Mouse (Mus musculus) induced T-regulatory cell, adult 2 months (primary cell): Measurements from ENCODE around the gene Gm13283.
"Not testable (repeated sequence)": the region's sequence is repeated elsewhere in the genome, so short reads cannot be mapped to it uniquely, and the experiment has no call there.

Source experiments
- DNase-seq: peaks from one replicate; pipeline ENCODE4 v3.0.0-alpha.2; 2012; ENCODE audit warnings: low read depth

Gm13283 gene

GRCm38 (mm10) chr4:88759610-88760268 is at the start of gene Gm13283:
Gene Gm13283 (plus strand): TSS chr4:88760119.
- DNase-seq = not testable (repeated sequence)

- DNase-seq = no peak
Measured at GRCm38 (mm10) chr4:88714281-88714680, 45.6 kb upstream of the Gm13283 start.

GRCm38 (mm10) chr4:88715059-88715458 is 44.9 kb upstream of the Gm13283 start:
- DNase-seq = no peak

- no peak for DNase-seq
Measured at GRCm38 (mm10) chr4:88718715-88719114, 41.2 kb upstream of the Gm13283 start.

DNA sequence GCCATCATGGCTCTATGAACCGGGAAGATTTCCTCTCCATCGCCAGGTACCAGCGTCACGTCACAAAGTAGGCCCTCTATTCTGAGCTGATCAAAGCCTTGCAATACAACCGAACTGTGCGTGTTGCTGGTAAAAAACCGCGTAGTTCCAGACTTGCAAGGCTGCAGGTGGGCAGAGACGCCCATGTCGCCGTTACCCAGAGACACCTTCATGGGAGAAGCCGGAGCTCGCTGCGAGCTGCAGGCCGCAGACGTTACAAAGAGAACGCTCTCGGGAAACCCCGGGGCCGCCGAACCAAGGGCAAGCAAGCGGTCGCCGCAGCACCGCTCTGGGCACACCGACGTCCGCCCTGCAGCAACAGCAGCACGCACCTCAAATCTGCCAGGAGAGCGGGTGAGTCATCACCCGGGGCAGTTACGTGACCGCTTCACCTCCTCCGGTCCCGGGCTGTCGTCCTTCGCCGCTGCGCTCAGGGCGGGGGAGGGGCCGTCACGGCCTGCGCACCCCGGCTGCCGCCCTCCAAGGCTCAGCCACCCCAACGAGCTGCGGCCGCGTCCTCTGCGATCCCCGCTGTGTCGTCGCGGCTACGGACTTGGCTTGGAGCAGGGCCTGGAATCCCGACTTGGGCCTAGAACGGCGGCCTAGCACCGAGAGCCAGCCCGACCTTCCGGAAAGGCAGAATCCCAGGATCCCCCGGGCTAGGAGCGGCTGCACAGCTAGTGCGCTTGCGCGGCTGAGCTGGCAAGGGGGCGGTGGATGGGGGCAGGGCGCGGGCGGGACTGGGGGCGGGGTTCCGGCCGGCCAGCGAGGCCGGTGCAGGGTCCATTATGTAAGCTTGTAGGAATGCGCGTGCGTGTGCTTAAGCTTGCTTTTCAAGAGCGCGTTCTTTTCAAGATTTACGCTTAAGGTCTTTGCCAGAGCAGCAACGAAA is 37.9 kb upstream of the Gm13283 start, which contains the start of the genes Gm26566 and Klhl9:
Gm26566 (plus strand) TSS at position 15 of the 931 bp plus-strand sequence.
Klhl9 (minus strand) TSS at position 675 of the 931 bp plus-strand sequence.
- DNase-seq = peak; percentile 90

- DNase-seq = no peak
Measured at GRCm38 (mm10) chr4:88723497-88724090, 36.3 kb upstream of the Gm13283 start.

GRCm38 (mm10) chr4:88726727-88727126 is 33.2 kb upstream of the Gm13283 start:
- no peak for DNase-seq

GRCm38 (mm10) chr4:88727324-88727723 is 32.6 kb upstream of the Gm13283 start:
- DNase-seq = peak; percentile 74

- peak; percentile 90 for DNase-seq
Measured at GRCm38 (mm10) chr4:88738480-88738879, 21.4 kb upstream of the Gm13283 start.

DNA sequence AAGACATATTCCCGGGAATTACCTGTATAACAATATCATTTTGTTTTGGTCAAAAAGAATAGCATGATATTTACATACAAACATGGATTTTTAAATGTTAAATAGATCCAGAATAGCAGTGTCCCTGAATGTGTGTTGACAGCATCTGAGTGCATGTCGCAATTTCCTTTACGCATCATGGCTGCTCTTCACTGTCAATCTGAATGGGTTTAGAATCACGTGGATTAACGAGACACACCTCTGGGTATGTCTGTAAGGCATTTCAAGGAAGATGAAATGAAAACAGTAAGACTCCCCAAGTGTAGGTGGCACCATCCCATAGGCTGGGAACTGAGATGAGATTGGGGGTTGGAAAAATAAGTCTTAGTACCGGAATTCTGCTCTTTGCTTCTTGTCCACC is 20.9 kb upstream of the Gm13283 start:
- DNase-seq = no peak

- no peak for DNase-seq
Measured at GRCm38 (mm10) chr4:88741426-88741825, 18.5 kb upstream of the Gm13283 start.

DNA sequence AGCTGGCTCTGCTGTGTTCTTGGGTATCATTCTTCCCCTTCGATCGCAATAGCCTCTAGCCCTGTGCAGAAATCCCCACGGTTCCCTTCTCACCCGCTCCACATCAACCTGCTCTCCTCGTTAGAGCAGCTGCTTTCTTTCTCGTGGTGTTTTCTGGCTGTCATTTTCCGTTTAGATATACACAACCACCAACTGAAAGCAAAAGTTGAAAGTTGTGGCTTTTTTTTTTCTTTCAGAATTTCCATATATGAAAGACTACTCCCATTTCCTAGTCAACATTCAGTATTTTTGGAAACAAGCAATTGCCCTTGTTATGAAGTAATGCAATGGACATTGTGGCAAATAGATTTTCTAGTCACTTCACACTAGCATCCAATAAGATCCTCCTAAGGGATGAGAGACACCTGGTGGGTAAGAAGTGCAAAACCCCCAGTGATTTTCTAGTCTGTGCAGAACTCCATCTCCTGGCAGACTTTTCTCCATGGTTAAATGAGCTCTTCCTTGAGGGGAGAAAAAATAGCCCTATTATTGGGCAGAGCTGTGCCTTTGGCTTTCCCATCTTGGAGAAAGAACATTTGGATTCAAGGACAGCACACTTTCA is 17.0 kb upstream of the Gm13283 start:
- peak; percentile 58 for DNase-seq

GRCm38 (mm10) chr4:88744207-88744606 is 15.7 kb upstream of the Gm13283 start:
- DNase-seq = peak; percentile 29

DNA sequence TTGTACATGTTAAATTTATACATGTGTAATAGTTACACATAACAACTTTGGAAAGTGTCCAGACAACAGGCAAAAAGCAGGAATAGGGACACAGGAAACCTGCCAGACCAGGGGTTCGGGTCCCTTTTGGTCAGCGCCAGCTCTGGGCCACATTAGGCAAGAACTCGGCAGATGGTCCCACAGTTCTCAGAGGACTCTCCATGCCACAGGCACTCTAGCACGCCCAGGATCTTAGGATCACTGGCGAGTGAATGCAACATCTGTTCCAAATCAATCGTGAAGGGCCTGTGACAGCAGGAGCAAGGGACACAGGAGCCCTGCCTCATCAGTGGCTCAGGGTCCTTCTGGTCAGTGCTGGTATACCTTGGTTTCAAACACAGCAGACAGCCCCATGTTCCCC is 10.0 kb upstream of the Gm13283 start:
- no peak for DNase-seq

- DNase-seq = not testable (repeated sequence)
Measured at GRCm38 (mm10) chr4:88754818-88755340, 5.0 kb upstream of the Gm13283 start, which contains the start of gene Gm13271. Gene Gm13271 (plus strand): TSS chr4:88754868.

DNA sequence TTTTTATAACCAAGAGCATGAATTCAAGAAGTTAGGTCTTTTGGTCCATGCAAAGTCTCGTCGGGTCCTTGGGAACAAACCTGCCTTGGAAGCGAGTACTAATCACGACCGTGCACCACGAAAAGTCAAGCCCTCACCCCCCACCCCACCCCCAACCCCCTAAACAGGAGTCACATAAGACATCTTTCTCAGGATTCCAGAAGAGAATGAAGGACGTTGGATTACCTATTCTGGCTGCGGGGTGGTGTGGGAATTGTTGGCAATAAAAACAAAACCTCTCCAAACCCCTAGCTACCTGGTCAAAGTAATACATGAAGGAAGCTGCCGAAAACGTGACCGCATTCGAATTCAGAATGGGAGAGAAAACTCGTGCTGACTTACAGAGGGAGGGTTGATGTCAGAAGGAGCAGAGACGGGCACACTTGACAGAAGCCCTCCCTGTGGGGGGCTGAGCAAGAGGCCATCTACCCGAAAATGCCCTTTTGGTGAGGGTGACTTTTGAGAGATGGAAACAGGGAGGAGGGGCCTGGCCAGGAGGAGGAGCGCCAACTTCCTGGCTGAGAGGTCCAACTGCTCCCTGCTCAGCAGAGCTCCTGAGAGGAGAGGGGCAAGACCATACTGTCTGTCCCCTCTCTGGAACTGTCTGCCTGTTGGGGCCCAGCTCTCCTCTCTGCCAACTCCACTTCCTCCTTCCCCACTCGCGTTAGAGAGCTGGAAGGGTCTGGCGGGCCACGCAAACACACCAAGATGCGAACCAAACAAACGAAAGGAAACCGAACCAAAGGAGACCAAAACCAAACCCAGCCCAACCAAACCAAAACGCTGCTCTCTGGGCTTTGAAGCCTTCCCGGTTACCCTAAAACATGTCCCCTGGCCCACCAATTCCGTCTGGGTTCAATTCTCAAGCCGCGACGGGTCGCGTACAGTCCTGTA is 3.1 kb upstream of the Gm13283 start:
- peak; percentile 77 for DNase-seq

- peak; percentile 91 for DNase-seq
Measured at GRCm38 (mm10) chr4:88757628-88758031, 2.3 kb upstream of the Gm13283 start.

GRCm38 (mm10) chr4:88758751-88759150 is 1.2 kb upstream of the Gm13283 start:
- DNase-seq = not testable (repeated sequence)

GRCm38 (mm10) chr4:88760431-88760830 is 512 bp downstream of the Gm13283 start:
- peak; percentile 76 for DNase-seq

GRCm38 (mm10) chr4:88761776-88762175 is 1.9 kb downstream of the Gm13283 start:
- DNase-seq = not testable (repeated sequence)

DNA sequence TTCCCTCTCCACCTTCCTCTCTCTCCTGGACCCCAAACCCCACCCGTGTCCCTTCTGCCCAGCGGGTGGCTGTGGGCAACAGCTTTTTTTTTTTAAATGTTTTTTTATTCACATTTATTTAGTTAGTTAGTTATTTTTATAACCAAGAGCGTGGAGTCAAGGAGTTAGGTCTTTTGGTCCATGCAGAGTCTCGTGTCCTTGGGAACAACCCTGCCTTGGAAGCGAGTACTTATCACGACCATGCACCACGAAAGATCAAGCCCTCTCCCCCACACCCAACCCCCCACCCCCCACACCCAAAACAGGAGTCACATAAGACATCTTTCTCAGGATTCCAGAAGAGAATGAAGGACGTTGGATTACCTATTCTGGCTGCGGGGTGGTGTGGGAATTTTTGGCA is 2.4 kb downstream of the Gm13283 start:
- not testable (repeated sequence) for DNase-seq
